Mouse (Mus musculus) right cerebral cortex, postnatal 36 days (tissue): ENCODE data around the gene Olfr316.

Source experiments
- DNase-seq, 2 experiments: peaks; one replicate each; pipeline ENCODE4 v3.0.0; 2022; ENCODE audit warnings: low spot score in 2 of 2, mixed read lengths in 1 of 2

The Olfr316 gene

GRCm38 (mm10) chr11:58804393-58804792 is 51.9 kb downstream of the Olfr316 start:
- DNase-seq, result no peak
